Mouse (Mus musculus): ENCODE data around the gene Ifitm10.

- TF ChIP-seq CTCF (IDR thresholded peaks at IDR 0.05) (no peak), EP300 (IDR thresholded peaks at IDR 0.05) (peak; percentile 18; the same call in 1 of the 2 replicates)
Observed at GRCm38 (mm10) chr7:142330271-142330724, 43.3 kb downstream of the Ifitm10 start.

Data from lung, postnatal 0 days (tissue).